Mouse (Mus musculus) limb, embryonic 13.5 days (tissue): ENCODE data around the gene Gcnt1. TPM values are rescaled to one million over a fixed set of nuclear protein-coding genes. Genes with fewer than 3 reads are reported as not detected.

Experiments
- ATAC-seq: fragments of 200-750 bp; cut with Nextera tagmentation; 2 replicates; pipeline ENCODE4 v1.8.0; 2017; ENCODE audit warnings: low read depth, moderate number of reproducible peaks, moderate TSS enrichment; ENCODE audit not compliant: low FRiP score
- H3K27ac ChIP-seq: fragments of 300-500 bp; sonication (generic); 2 replicates; pipeline ENCODE4 v1.5.1; 2015; ENCODE audit warnings: inconsistent platforms, mild to moderate bottlenecking, moderate library complexity
- H3K27me3 ChIP-seq: fragments of 300-500 bp; sonication (generic); 2 replicates; pipeline ENCODE4 v1.6.1; 2015; ENCODE audit warnings: mild to moderate bottlenecking, inconsistent platforms
- H3K36me3 ChIP-seq: fragments of 300-500 bp; sonication (generic); 2 replicates; pipeline ENCODE4 v1.6.1; 2015; ENCODE audit warnings: inconsistent platforms, mild to moderate bottlenecking, moderate library complexity
- H3K4me1 ChIP-seq: fragments of 300-500 bp; sonication (generic); 2 replicates; pipeline ENCODE4 v1.6.1; 2015; ENCODE audit warnings: inconsistent platforms
- H3K4me2 ChIP-seq: fragments of 300-500 bp; sonication (generic); replicated peaks from 2 replicates; pipeline ENCODE4 v1.6.1; 2015; ENCODE audit warnings: inconsistent platforms, mild to moderate bottlenecking, moderate library complexity
- H3K4me3 ChIP-seq: fragments of 300-500 bp; sonication (generic); 2 replicates; pipeline ENCODE4 v1.5.1; 2015; ENCODE audit warnings: moderate library complexity, mild to moderate bottlenecking, inconsistent platforms
- H3K9ac ChIP-seq: fragments of 300-500 bp; sonication (generic); 2 replicates; pipeline ENCODE4 v1.6.1; 2015; ENCODE audit warnings: mild to moderate bottlenecking, inconsistent platforms
- H3K9me3 ChIP-seq: fragments of 300-500 bp; sonication (generic); 2 replicates; pipeline ENCODE4 v1.6.1; 2016; ENCODE audit warnings: inconsistent platforms
- WGBS: fragments of 180-500 bp; shearing (Covaris S2); methylation state at CpG from one replicate; pipeline ENCODE4 v1.1.7; 2015; 5-methylcytosine and 5-hydroxymethylcytosine counted together
- polyA plus RNA-seq: library from polyadenylated mRNA; unstranded; fragments of >200 nt; fragmentation: Nextera tagmentation; extraction: Ambion mirVana; gene quantifications from 2 replicates; pipeline ENCODE4 v1.2.1, GENCODE M21; 2015

Gene Gcnt1
- polyA plus RNA-seq, 1 experiment from 2014 or later: 4.9 TPM

GRCm38 (mm10) chr19:17393841-17394591, 21.4 kb upstream of the Gcnt1 start, which contains the start of gene Rfk:
Gene Rfk, plus strand, starts transcription at chr19:17394043.
- peak within 1 kb of the TSS; percentile 6; the same call in 1 of the 2 replicates for H3K27ac ChIP-seq
- H3K27me3 ChIP-seq: peaks cover 3% of the 10 kb centered on the region; the same call in 1 of the 2 replicates
- H3K9ac ChIP-seq: peak within 1 kb of the TSS; percentile 91
- WGBS: under 1% methylated on average over 83 of the region's 83 CpGs
- H3K4me2 ChIP-seq: peak within 1 kb of the TSS; percentile 70
- ATAC-seq: peak; percentile 98
- H3K9me3 ChIP-seq: no peaks in the 10 kb centered on the region
- H3K36me3 ChIP-seq: peaks cover 22% of the 10 kb centered on the region
- peak within 1 kb of the TSS; percentile 91 for H3K4me3 ChIP-seq
- peaks cover 15% of the 10 kb centered on the region for H3K4me1 ChIP-seq

DNA sequence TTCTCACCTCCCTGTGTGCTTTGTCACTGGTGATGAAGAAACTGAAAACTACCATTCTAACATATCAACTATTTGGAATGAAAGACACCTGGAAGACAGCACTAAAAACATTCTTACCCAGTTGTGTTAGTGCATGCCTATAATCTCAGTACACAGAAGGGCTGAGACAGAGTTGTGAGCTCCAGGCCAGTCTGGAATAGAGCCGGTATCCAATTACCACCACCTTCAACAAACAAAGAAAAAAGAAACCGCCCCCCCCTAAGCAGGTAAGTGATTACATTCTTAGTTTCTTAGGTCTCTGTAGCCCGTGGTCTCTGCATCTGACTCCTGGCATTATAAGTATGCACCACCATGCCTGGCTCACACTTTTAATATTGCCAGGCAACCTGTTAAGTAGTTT, 20.2 kb upstream of the Gcnt1 start:
- H3K27ac ChIP-seq: no peak overlapping the region
- H3K4me1 ChIP-seq: peaks cover 15% of the 10 kb centered on the region
- H3K4me2 ChIP-seq: peak overlapping the region; percentile 70
- peaks cover 3% of the 10 kb centered on the region; the same call in 1 of the 2 replicates for H3K27me3 ChIP-seq
- ATAC-seq: no peak
- peaks cover 12% of the 10 kb centered on the region for H3K36me3 ChIP-seq
- 10% methylated on average over 3 of the region's 3 CpGs for WGBS
- no peak overlapping the region for H3K9ac ChIP-seq
- H3K9me3 ChIP-seq: no peaks in the 10 kb centered on the region
- H3K4me3 ChIP-seq: 0 out of 2 replicates have a peak overlapping the region, but pooled peaks have one; percentile 91

DNA sequence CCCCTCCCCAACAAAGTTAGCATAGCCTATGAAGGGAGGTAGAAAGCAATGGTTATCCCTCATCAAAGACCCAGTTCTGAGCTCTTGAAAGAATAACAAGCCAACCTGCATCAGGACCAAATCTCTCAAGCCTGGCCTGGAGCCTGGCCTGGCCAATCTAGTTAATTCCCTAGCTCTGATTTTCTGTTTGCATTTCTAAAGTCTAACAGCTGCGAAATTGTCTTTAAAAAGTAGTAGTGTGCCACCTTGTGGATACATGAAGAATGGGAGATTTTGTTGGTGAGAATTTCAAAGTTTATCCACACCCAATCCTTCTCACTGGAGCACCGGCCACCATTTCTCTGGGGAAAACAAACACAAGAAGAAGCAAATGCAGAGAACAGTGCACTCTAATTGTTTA, 15.8 kb upstream of the Gcnt1 start:
- H3K9ac ChIP-seq: no peak overlapping the region
- H3K36me3 ChIP-seq: no peaks in the 10 kb centered on the region
- no peaks in the 10 kb centered on the region for H3K9me3 ChIP-seq
- ATAC-seq: no peak
- peaks cover 3% of the 10 kb centered on the region; the same call in 1 of the 2 replicates for H3K27me3 ChIP-seq
- no peak overlapping the region for H3K4me3 ChIP-seq
- H3K4me2 ChIP-seq: no peak overlapping the region
- WGBS: 25% methylated on average over 2 of the region's 2 CpGs
- H3K27ac ChIP-seq: no peak overlapping the region
- H3K4me1 ChIP-seq: peaks cover 5% of the 10 kb centered on the region

- ATAC-seq: no peak
- no peak overlapping the region for H3K4me3 ChIP-seq
- H3K9me3 ChIP-seq: no peaks in the 10 kb centered on the region
- no peaks in the 10 kb centered on the region for H3K4me1 ChIP-seq
- H3K27me3 ChIP-seq: peaks cover 3% of the 10 kb centered on the region; the same call in 1 of the 2 replicates
- no peaks in the 10 kb centered on the region for H3K36me3 ChIP-seq
- H3K27ac ChIP-seq: no peak overlapping the region
- H3K4me2 ChIP-seq: no peak overlapping the region
- H3K9ac ChIP-seq: no peak overlapping the region
- 64% methylated on average over 6 of the region's 6 CpGs for WGBS
Observed at GRCm38 (mm10) chr19:17386424-17386823, 13.8 kb upstream of the Gcnt1 start.

GRCm38 (mm10) chr19:17385426-17385825, 12.8 kb upstream of the Gcnt1 start:
- 0 out of 2 replicates have a peak, but pooled peaks cover 3% of the 10 kb centered on the region for H3K27me3 ChIP-seq
- no peak overlapping the region for H3K9ac ChIP-seq
- no peaks in the 10 kb centered on the region for H3K36me3 ChIP-seq
- no peak overlapping the region for H3K4me2 ChIP-seq
- WGBS: 72% methylated on average over 1 of the region's 1 CpGs
- H3K4me1 ChIP-seq: no peaks in the 10 kb centered on the region
- no peak overlapping the region for H3K4me3 ChIP-seq
- no peak for ATAC-seq
- H3K27ac ChIP-seq: no peak overlapping the region
- H3K9me3 ChIP-seq: no peaks in the 10 kb centered on the region

DNA sequence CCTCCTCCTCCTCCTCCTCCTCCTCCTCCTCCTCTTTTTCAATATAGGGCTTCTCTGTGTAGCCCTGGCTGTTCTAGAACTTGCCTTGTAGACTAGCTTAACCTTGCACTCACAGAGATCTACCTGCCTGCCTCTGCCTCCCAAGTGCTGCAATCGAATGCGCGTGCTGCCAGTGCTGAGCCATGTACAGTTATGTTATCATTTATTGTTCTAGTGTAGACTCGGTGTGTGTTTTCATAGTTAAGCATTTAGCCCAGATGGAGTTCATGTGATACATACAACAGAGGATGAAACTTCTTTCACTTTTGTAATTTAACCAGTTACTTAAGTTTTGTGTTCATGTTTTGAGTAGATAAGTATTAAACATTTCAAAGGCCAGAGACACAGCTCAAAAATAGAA, 12.4 kb upstream of the Gcnt1 start:
- 0 out of 2 replicates have a peak, but pooled peaks cover 3% of the 10 kb centered on the region for H3K27me3 ChIP-seq
- no peak overlapping the region for H3K4me2 ChIP-seq
- H3K9me3 ChIP-seq: no peaks in the 10 kb centered on the region
- H3K4me1 ChIP-seq: no peaks in the 10 kb centered on the region
- no peaks in the 10 kb centered on the region for H3K36me3 ChIP-seq
- ATAC-seq: no peak
- no peak overlapping the region for H3K9ac ChIP-seq
- H3K4me3 ChIP-seq: no peak overlapping the region
- H3K27ac ChIP-seq: no peak overlapping the region
- 93% methylated on average over 4 of the region's 4 CpGs for WGBS

GRCm38 (mm10) chr19:17382807-17383397, 10.3 kb upstream of the Gcnt1 start:
- ATAC-seq: no peak
- H3K27me3 ChIP-seq: no peaks in the 10 kb centered on the region
- H3K4me2 ChIP-seq: no peak overlapping the region
- no peak overlapping the region for H3K27ac ChIP-seq
- no peaks in the 10 kb centered on the region for H3K36me3 ChIP-seq
- H3K4me3 ChIP-seq: no peak overlapping the region
- H3K9ac ChIP-seq: no peak overlapping the region
- no peaks in the 10 kb centered on the region for H3K9me3 ChIP-seq
- WGBS: 87% methylated on average over 6 of the region's 6 CpGs
- no peaks in the 10 kb centered on the region for H3K4me1 ChIP-seq

DNA sequence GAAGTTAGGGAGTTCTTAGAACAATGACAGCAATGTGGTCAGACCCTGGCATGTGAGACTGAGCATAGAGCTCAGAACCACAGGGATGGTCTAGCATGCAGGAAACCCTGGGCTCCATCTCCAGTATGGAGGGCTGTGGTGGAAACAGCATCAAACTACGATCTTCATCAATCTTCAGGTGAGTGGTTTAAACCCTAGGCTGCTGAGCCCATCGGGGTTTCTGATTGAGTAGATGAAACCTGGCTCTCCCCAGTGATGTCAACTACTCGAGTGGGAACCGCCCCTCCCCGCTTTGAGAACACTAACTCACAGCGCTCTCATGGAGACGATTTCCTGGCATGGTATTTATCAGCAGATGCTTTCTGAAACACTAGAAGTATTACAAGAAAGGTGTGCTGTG, 7.9 kb upstream of the Gcnt1 start:
- no peak for ATAC-seq
- Histone ChIP-seq H3K27me3 (no peaks in the 10 kb centered on the region), H3K36me3 (no peaks in the 10 kb centered on the region), H3K9me3 (no peaks in the 10 kb centered on the region), H3K27ac (no peak overlapping the region), H3K4me3 (no peak overlapping the region), H3K9ac (no peak overlapping the region), H3K4me1 (no peaks in the 10 kb centered on the region), H3K4me2 (no peak overlapping the region)
- 66% methylated on average over 7 of the region's 7 CpGs for WGBS

DNA sequence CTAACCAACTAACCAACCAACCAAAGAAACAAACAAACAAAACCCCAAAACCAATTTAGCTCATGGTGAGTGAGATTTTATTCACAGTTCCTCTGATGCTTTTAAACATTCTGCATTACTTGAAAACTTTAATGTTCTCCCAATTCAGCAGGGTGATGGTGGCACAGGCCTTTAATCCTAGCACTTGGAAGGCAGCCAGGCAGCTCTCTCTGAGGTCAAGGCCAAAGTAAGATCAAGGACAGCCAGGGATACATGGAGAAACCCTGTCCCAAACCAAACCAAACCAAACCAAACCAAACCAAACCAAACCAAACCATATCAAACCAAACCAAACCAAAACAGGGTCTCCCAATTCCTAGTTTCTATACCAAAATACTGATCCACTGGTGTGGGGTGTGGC, 6.2 kb upstream of the Gcnt1 start:
- Histone ChIP-seq H3K36me3 (no peaks in the 10 kb centered on the region), H3K27ac (no peak overlapping the region), H3K4me1 (no peaks in the 10 kb centered on the region), H3K27me3 (no peaks in the 10 kb centered on the region), H3K9me3 (no peaks in the 10 kb centered on the region), H3K9ac (no peak overlapping the region), H3K4me3 (no peak overlapping the region), H3K4me2 (no peak overlapping the region)
- no peak for ATAC-seq

DNA sequence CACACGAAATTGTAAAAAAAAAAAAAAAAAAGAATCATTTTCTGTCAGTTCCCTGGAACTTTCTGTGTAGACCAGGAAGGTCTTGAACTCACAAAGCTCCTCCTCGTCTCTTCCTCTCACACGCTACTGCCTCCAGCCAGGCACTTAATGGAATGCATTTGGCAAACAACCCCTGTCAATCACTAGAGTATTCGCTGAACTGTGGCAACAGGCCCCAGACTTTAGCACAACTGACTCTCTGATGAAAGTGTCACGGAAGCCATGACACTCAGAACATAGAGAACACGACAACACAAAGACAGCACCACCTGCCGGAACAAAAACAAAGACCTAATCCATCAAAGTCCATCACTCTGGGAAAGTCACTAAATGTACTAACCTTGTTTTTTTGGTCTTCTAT, 3.1 kb downstream of the Gcnt1 start:
- H3K4me1 ChIP-seq: no peaks in the 10 kb centered on the region
- WGBS: 75% methylated on average over 7 of the region's 7 CpGs
- no peak for ATAC-seq
- H3K9ac ChIP-seq: no peak overlapping the region
- H3K4me2 ChIP-seq: no peak overlapping the region
- no peak overlapping the region for H3K27ac ChIP-seq
- no peaks in the 10 kb centered on the region for H3K27me3 ChIP-seq
- no peaks in the 10 kb centered on the region for H3K36me3 ChIP-seq
- H3K4me3 ChIP-seq: no peak overlapping the region
- no peaks in the 10 kb centered on the region for H3K9me3 ChIP-seq

- ATAC-seq: no peak
- Histone ChIP-seq H3K4me1 (no peaks in the 10 kb centered on the region), H3K4me2 (no peak overlapping the region), H3K36me3 (no peaks in the 10 kb centered on the region), H3K9me3 (no peaks in the 10 kb centered on the region), H3K9ac (no peak overlapping the region), H3K27me3 (no peaks in the 10 kb centered on the region), H3K4me3 (no peak overlapping the region), H3K27ac (no peak overlapping the region)
- 87% methylated on average over 9 of the region's 9 CpGs for WGBS
Observed at GRCm38 (mm10) chr19:17368557-17368956, 4.1 kb downstream of the Gcnt1 start.

- ATAC-seq: no peak
- Histone ChIP-seq H3K4me1 (no peaks in the 10 kb centered on the region), H3K9me3 (no peaks in the 10 kb centered on the region), H3K27me3 (no peaks in the 10 kb centered on the region), H3K4me2 (no peak overlapping the region), H3K36me3 (no peaks in the 10 kb centered on the region), H3K4me3 (no peak overlapping the region), H3K9ac (no peak overlapping the region), H3K27ac (no peak overlapping the region)
- WGBS: 92% methylated on average over 8 of the region's 8 CpGs
Observed at GRCm38 (mm10) chr19:17366364-17367090, 6.1 kb downstream of the Gcnt1 start.
